Mouse (Mus musculus) layer of hippocampus, postnatal 36 days (tissue): ENCODE data around the gene Ush1g. TPM values are rescaled to one million over a fixed set of nuclear protein-coding genes. Genes with fewer than 3 reads are reported as not detected.

ENCODE experiments used
- DNase-seq, 2 experiments: peaks; one replicate each; pipeline ENCODE4 v3.0.0; 2022
- total RNA-seq, 2 experiments: library from RNA; stranded (reverse); gene quantifications; 2 replicates each; pipeline ENCODE4 v1.2.3; 2021

Gene Ush1g
- total RNA-seq, 2 experiments from 2014 or later: 0.30 to 0.35 TPM

DNA sequence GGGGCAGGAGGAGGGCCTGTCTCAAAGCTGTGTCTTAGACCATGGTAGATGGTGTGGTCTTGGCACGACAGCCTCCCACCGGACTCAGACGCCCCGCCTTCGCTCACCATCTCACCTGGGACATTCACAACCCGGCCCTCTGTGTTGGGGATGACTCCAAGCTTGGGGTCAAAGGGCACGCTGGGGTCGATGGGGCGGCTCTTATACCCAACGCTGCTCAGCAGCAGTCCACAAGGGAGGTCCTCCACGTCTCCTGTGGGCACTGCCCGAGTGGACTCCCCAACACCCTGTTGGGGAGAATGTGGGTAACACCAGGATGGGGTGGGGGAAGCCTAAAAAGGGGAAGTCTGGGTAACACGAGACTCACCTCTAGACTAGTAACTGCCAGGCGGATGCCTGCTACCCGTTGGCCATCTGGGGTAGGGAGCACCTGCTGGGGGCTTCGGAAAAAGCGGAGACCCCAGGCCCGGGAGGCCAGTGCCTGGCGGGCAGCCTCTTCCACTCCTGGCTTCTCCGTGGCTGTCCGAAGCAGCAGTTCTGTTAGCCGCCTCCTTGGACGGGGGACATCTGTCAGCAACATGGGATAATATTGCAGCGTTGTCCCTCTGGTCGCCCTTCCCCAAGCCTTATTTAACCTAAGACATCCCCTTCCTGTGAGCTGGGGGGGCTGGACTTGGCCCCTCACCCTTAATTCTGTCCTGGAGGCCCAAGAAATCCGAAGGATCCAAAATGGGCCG lies 52.3 kb downstream of the Ush1g start:
- DNase-seq: no peak

GRCm38 (mm10) chr11:115267958-115268357 lies 53.9 kb downstream of the Ush1g start:
- no peak for DNase-seq

GRCm38 (mm10) chr11:115267061-115267883 lies 54.6 kb downstream of the Ush1g start, which contains the start of gene Grin2c:
Gene Grin2c, minus strand, starts transcription at chr11:115267243.
- no peak for DNase-seq

DNA sequence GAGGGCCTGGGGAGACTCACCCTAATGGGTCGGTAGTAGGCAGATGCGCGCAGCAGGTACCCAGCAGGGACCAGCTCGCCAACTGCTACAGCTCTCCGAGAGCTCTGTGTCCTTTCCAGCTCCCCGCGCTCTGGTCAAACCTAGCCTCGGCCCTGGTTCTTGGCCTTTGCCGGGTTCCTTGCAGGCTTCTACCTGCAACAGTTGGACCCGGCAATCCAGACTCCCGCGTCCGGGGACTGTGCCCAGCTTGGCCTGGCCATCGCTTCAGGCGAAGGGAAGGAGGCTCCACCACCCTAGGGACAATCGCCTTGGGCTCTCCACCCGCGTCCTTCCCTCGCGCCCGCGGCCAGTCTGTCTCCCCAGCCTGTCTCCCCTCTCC lies 55.5 kb downstream of the Ush1g start:
- DNase-seq: no peak

GRCm38 (mm10) chr11:115265771-115266399 lies 56.0 kb downstream of the Ush1g start:
- no peak for DNase-seq

Other genes with a start within 250 kb of the Ush1g start
- 1 to 10 TPM; 2.3 to 2.7 TPM for gene Rab37, start 230.6 kb downstream of the Ush1g start, total RNA-seq
- under 1 TPM; 0.22 to 0.58 TPM for gene Cd300lf, start 188.0 kb downstream of the Ush1g start, total RNA-seq
- 10 to 100 TPM; 72.1 to 73.7 TPM for gene Slc9a3r1, start 158.7 kb downstream of the Ush1g start, total RNA-seq
- gene Tmem104, start 134.6 kb downstream of the Ush1g start, total RNA-seq: 10 to 100 TPM; 16.7 to 19.1 TPM
- 10 to 100 TPM; 21.7 to 24.1 TPM for gene Nat9, start 134.2 kb downstream of the Ush1g start, total RNA-seq
- 10 to 100 TPM; 43.5 to 50.9 TPM for gene Grin2c, start 54.8 kb downstream of the Ush1g start, total RNA-seq
- 10 to 100 TPM; 20.9 to 24.2 TPM for gene Fdxr, start 45.0 kb downstream of the Ush1g start, total RNA-seq
- gene Fads6, start 24.4 kb downstream of the Ush1g start, total RNA-seq: 10 to 100 TPM; 12.9 to 13.7 TPM
- under 1 TPM in 1 of 2 experiments, not detected in 1; 0.52 TPM for gene Otop2, start 14.9 kb downstream of the Ush1g start, total RNA-seq
- under 1 TPM in 1 of 2 experiments, not detected in 1; 0.22 TPM for gene Otop3, start 12.7 kb upstream of the Ush1g start, total RNA-seq
- gene Hid1, start 45.7 kb upstream of the Ush1g start, total RNA-seq: 100 to 1,000 TPM; 106 to 109 TPM
- 10 to 100 TPM; 25.3 to 25.7 TPM for gene Cdr2l, start 59.9 kb upstream of the Ush1g start, total RNA-seq
- gene Mrpl58, start 81.7 kb upstream of the Ush1g start, total RNA-seq: 100 to 1,000 TPM in 1 of 2 experiments, 10 to 100 TPM in 1; 98.1 to 105 TPM
- gene Atp5h, start 97.9 kb upstream of the Ush1g start, total RNA-seq: 100 to 1,000 TPM; 478 to 524 TPM
- 10 to 100 TPM; 69.2 to 77.4 TPM for gene Kctd2, start 98.1 kb upstream of the Ush1g start, total RNA-seq
- not detected for gene Trim80, start 118.5 kb upstream of the Ush1g start, total RNA-seq
- not detected for gene Slc16a5, start 140.4 kb upstream of the Ush1g start, total RNA-seq
- 10 to 100 TPM; 10.9 to 11.2 TPM for gene Armc7, start 153.6 kb upstream of the Ush1g start, total RNA-seq
- gene Nt5c, start 169.8 kb upstream of the Ush1g start, total RNA-seq: 10 to 100 TPM; 62.5 to 67.8 TPM
- 100 to 1,000 TPM; 138 to 161 TPM for gene Jpt1, start 192.3 kb upstream of the Ush1g start, total RNA-seq
- gene Sumo2, start 214.2 kb upstream of the Ush1g start, total RNA-seq: 100 to 1,000 TPM; 324 to 344 TPM
- 10 to 100 TPM; 49.8 to 60.7 TPM for gene Nup85, start 242.4 kb upstream of the Ush1g start, total RNA-seq